Mouse (Mus musculus) limb, embryonic 14.5 days (tissue): ENCODE data around the gene Dnah10. TPM values are rescaled to one million over a fixed set of nuclear protein-coding genes. Genes with fewer than 3 reads are reported as not detected.

ENCODE experiments used
- ATAC-seq: fragments of 200-750 bp; cut with Nextera tagmentation; 2 replicates; pipeline ENCODE4 v1.8.0; 2017; ENCODE audit warnings: low read depth, moderate number of reproducible peaks, moderate TSS enrichment; ENCODE audit not compliant: low FRiP score
- DNase-seq: peaks from one replicate; pipeline ENCODE4 v3.0.0-alpha.2; 2015; ENCODE audit warnings: low spot score
- H3K27ac ChIP-seq: fragments of 300-500 bp; sonication (generic); replicated peaks from 2 replicates; pipeline ENCODE4 v1.5.1; 2014; ENCODE audit warnings: low read depth, mild to moderate bottlenecking, low read length, moderate library complexity, mixed read lengths
- H3K27me3 ChIP-seq: fragments of 300-500 bp; sonication (generic); 2 replicates; pipeline ENCODE4 v1.6.1; 2014; ENCODE audit warnings: low read length, mixed read lengths; ENCODE audit not compliant: control insufficient read depth, insufficient read depth
- H3K36me3 ChIP-seq: fragments of 300-500 bp; sonication (generic); 2 replicates; pipeline ENCODE4 v1.6.1; 2014; ENCODE audit warnings: mild to moderate bottlenecking, low read length, moderate library complexity, mixed read lengths; ENCODE audit not compliant: control insufficient read depth, insufficient read depth
- H3K4me1 ChIP-seq: fragments of 300-500 bp; sonication (generic); 2 replicates; pipeline ENCODE4 v1.6.1; 2014; ENCODE audit warnings: antibody characterized with exemption, low read length, mixed read lengths; ENCODE audit not compliant: control insufficient read depth, insufficient read depth
- H3K4me2 ChIP-seq: fragments of 300-500 bp; sonication (generic); replicated peaks from 2 replicates; pipeline ENCODE4 v1.6.1; 2014; ENCODE audit warnings: low read depth, mild to moderate bottlenecking, low read length, moderate library complexity; ENCODE audit not compliant: severe bottlenecking
- H3K4me3 ChIP-seq: fragments of 300-500 bp; sonication (generic); replicated peaks from 2 replicates; pipeline ENCODE4 v1.5.1; 2014; ENCODE audit warnings: low read length
- H3K9ac ChIP-seq: fragments of 300-500 bp; sonication (generic); 2 replicates; pipeline ENCODE4 v1.6.1; 2014; ENCODE audit warnings: mild to moderate bottlenecking, low read depth, low read length, moderate library complexity; ENCODE audit not compliant: severe bottlenecking
- H3K9me3 ChIP-seq: fragments of 300-500 bp; sonication (generic); 2 replicates; pipeline ENCODE4 v1.6.1; 2016; ENCODE audit warnings: low read length; ENCODE audit not compliant: control insufficient read depth
- POLR2A ChIP-seq: fragments of 200-500 bp; IDR thresholded peaks from 2 replicates; pipeline ENCODE4 v1.8.0; 2012; ENCODE audit warnings: inconsistent platforms, mild to moderate bottlenecking, moderate library complexity, borderline replicate concordance; ENCODE audit not compliant: insufficient read depth, insufficient read length; ENCODE audit errors: extremely low read depth
- WGBS: fragments of 180-500 bp; shearing (Covaris S2); extraction: QIAGEN DNeasy Blood & Tissue Kit; methylation state at CpG from one replicate; pipeline ENCODE4 v1.1.7; 2014; 5-methylcytosine and 5-hydroxymethylcytosine counted together
- polyA plus RNA-seq, 2 experiments: library from polyadenylated mRNA; depleted of rRNA in 1 of 2; stranded (reverse) in 1 of 2; unstranded in 1 of 2; fragments of >200 nt; fragmentation: Nextera tagmentation in 1 of 2; extraction: Ambion mirVana in 1 of 2; gene quantifications; 2 replicates each; pipeline versions ENCODE4 v1.2.1 to v1.2.3; 2012 to 2014

The Dnah10 gene
- polyA plus RNA-seq, 2 experiments: 0.20 TPM; not detected in 1

DNA sequence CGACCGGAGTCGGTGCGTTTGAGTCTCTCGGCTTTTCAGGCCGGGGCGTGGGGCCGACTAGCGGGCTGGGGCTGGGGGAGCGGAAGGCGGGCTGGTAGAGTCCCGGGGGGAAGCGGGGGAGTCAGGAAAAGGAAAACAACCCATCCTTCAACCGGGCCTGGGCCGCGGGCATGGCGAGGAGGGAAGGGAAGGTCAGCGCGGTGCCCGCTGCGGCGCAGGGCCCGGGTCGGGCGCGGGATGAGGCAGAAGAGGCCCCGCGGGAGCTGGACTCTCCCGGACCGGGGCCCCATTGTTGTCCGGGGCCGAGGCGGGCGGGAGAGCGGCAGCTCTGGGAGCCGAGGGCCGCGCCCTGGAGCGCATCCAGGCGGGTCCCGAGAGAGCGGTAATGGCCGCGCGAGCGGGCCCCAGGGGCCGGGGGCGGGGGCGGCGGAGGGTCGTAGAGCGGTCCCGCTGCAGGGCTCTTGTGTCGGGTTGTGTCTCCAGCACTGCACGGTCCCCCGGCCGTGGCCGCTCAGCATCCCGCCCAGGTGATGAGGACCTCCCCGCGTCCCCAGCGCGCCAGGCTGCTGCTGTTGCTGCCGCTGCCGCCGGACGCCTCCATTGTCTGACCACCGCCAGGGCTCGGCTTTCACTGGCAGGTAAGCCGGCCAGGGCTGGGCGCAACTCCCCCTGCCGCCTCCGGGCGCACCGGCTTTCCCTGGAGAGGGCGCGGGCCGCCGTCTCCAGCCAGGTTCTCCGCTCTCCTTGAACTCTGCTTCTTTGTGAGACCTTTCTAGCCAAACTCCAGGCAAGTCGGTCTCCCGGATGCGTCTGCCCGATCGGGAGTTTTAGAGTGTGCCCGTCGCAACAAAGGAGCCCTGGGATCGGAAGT, 138.2 kb downstream of the Dnah10 start:
- no peak for DNase-seq
- peak; percentile 11; the same call in 1 of the 2 replicates for ATAC-seq
- TF ChIP-seq POLR2A: no peak
- WGBS: under 1% methylated on average over 46 of the region's 88 CpGs
- peaks cover 17% of the 10 kb centered on the region for H3K27me3 ChIP-seq
- no peaks in the 10 kb centered on the region for H3K9me3 ChIP-seq
- peak overlapping the region; percentile 97 for H3K4me3 ChIP-seq
- peak overlapping the region; percentile 88 for H3K4me2 ChIP-seq
- H3K27ac ChIP-seq: peak overlapping the region; percentile 82
- peaks cover 6% of the 10 kb centered on the region for H3K4me1 ChIP-seq
- peak overlapping the region; percentile 90 for H3K9ac ChIP-seq
- peaks cover 10% of the 10 kb centered on the region; the same call in 1 of the 2 replicates for H3K36me3 ChIP-seq

DNA sequence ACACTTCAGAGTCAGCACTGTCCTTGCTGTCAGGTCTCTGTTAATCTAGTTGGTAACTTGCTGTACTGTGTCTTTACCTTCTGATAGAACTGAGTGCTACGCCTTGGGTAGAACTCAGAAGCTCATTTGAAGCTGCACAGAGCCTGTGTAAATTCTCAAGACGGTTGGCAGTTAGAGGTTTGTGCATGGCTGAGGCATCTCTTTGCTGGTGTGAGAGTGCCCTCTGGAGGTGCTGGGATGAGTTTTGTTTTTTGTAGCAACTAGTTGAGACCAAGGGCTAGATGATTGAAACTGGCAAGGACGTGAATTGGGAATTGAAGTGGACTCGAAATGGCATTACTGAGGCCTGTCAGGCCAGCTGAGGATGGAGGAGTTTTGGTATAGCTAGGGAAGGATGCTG, 144.1 kb downstream of the Dnah10 start:
- H3K27ac ChIP-seq: no peak overlapping the region
- DNase-seq (peak; percentile 40), ATAC-seq (0 out of 2 replicates have a peak, but pooled peaks have one; percentile 9)
- H3K36me3 ChIP-seq: peaks cover 24% of the 10 kb centered on the region
- H3K27me3 ChIP-seq: no peaks in the 10 kb centered on the region
- H3K9ac ChIP-seq: no peak overlapping the region
- H3K4me3 ChIP-seq: no peak overlapping the region
- no peak overlapping the region for H3K4me2 ChIP-seq
- 43% methylated on average over 4 of the region's 4 CpGs for WGBS
- H3K9me3 ChIP-seq: no peaks in the 10 kb centered on the region
- no peak for TF ChIP-seq POLR2A
- H3K4me1 ChIP-seq: peaks cover 3% of the 10 kb centered on the region

DNA sequence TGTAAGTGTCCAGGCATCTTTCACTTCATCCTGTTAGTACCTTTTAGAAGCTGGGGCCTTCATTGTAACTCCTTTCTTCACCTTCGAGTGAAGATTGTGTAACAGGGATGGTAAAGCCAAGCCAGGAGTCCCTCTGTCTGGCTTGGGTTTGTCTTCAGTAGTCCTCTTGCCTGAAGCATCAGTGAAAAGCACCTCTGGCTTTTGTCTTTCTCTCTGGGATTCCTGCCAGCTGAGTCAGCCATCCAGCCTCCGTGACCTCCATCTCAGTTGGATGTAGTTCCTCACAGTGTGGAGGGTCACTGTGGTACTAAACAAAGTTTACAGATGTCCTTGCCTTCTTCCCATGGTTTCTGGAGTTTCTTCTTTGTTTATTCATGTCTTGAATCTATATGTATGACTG, 147.1 kb downstream of the Dnah10 start:
- H3K9ac ChIP-seq: no peak overlapping the region
- no peaks in the 10 kb centered on the region for H3K27me3 ChIP-seq
- H3K4me1 ChIP-seq: no peaks in the 10 kb centered on the region
- H3K9me3 ChIP-seq: no peaks in the 10 kb centered on the region
- H3K27ac ChIP-seq: no peak overlapping the region
- H3K36me3 ChIP-seq: peaks cover 31% of the 10 kb centered on the region
- no peak for TF ChIP-seq POLR2A
- H3K4me3 ChIP-seq: no peak overlapping the region
- no peak overlapping the region for H3K4me2 ChIP-seq
- DNase-seq (no peak), ATAC-seq (no peak)
- WGBS: 67% methylated on average over 2 of the region's 2 CpGs

DNA sequence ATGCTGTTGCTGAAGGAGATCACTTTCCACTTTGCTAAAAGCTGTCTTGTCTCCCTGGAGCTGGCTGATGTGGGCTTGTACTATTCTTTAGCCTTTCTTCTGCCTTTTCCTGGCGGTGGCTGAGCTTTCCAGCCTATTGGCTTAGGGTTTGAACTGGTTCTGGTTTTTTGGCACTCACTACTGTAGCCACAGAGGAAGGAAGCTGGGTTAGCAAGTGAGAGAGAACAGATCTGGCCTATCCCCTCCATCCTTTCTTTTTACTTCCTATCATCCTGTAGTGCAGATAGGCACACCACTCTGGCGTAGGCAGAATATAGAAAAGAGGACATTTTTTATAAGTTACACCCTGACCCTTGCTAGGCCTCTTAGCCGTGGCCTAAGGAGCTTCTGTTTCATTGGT, 148.2 kb downstream of the Dnah10 start:
- Histone ChIP-seq H3K4me3 (no peak overlapping the region), H3K4me1 (no peaks in the 10 kb centered on the region), H3K9me3 (no peaks in the 10 kb centered on the region), H3K4me2 (no peak overlapping the region), H3K27ac (no peak overlapping the region), H3K36me3 (peaks cover 31% of the 10 kb centered on the region), H3K27me3 (no peaks in the 10 kb centered on the region), H3K9ac (no peak overlapping the region)
- TF ChIP-seq POLR2A: no peak
- ATAC-seq: no peak
- no peak for DNase-seq
- WGBS: 88% methylated on average over 3 of the region's 3 CpGs

DNA sequence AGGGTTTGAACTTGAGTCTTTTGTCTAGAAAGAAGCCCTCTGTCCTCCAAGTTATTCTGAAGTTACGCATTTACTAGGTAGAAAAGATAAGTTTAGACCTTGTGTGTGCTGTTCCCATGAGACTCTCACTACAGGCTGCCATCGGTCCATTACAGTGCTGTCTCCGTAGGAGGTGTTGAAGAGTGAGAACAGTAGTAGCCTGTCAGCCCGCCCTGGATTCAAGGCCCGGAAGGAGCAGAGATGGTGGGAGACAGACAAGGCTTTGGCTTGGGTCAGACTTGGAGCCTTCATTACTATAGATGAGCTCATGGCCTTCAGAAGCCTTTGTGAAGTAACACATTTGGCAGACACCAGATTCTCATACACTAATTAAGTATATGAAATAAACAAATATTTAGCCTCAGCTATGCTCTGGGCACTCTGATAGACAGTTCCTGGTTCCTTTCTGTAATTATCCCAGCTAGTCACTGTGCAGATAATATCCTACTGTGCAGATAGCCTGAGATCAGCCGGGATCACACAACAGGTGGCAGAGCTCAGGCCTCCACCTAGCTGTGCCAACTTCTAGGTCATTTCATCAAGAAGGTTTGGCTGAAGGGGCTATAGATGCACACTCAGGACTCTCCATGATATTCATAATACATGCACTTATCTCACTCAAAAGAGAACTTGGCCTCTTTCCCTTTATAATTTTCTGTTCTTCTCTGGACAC, 149.2 kb downstream of the Dnah10 start:
- H3K27ac ChIP-seq: no peak overlapping the region
- ATAC-seq (no peak), DNase-seq (no peak)
- H3K9me3 ChIP-seq: no peaks in the 10 kb centered on the region
- peaks cover 29% of the 10 kb centered on the region for H3K36me3 ChIP-seq
- TF ChIP-seq POLR2A: no peak
- H3K4me2 ChIP-seq: no peak overlapping the region
- 88% methylated on average over 6 of the region's 6 CpGs for WGBS
- H3K4me1 ChIP-seq: no peaks in the 10 kb centered on the region
- no peak overlapping the region for H3K4me3 ChIP-seq
- H3K27me3 ChIP-seq: no peaks in the 10 kb centered on the region
- H3K9ac ChIP-seq: no peak overlapping the region
